Mouse (Mus musculus) embryo, embryonic 10 days (tissue): Measurements from ENCODE around the gene Vmn1r151.
"Not testable (repeated sequence)": the region's sequence is repeated elsewhere in the genome, so short reads cannot be mapped to it uniquely, and the experiment has no call there.

Experiments used
- DNase-seq: peaks from one replicate; pipeline ENCODE4 v3.0.0-alpha.2; 2015; ENCODE audit warnings: low spot score

Gene Vmn1r151

GRCm38 (mm10) chr7:22499578-22499977 lies at the start of gene Vmn1r151:
Gene Vmn1r151 (minus strand): TSS chr7:22499678.
- DNase-seq, result not testable (repeated sequence)

- DNase-seq, result not testable (repeated sequence)
Measured at GRCm38 (mm10) chr7:22534787-22535186, 35.3 kb upstream of the Vmn1r151 start, which contains the start of gene Gm8677. Gene Gm8677 (minus strand): TSS chr7:22534887.

GRCm38 (mm10) chr7:22522667-22523066 lies 23.2 kb upstream of the Vmn1r151 start, which contains the start of gene Vmn1r152:
Gene Vmn1r152 (plus strand): TSS chr7:22522967.
- DNase-seq, result not testable (repeated sequence)

DNA sequence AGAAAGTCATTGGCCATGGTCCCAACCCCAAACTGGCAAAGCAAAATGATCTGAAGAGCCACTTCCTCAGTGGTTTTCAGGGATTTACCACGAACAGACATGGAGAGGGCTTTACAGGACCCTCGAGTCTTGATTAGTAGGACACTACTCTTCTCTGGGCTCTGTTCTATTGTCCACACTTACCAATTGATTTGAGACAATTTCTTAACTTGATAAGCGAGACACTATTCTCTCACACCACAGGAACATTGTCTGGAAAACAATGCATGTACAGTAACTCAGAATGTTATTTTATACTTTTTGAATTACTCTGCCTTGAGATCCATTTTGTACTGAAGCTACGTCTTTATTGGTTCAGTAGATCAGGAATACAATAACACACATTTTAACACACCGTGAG lies 35.5 kb downstream of the Vmn1r151 start, which contains the start of gene Gm10665:
Gm10665 (minus strand) TSS at position 101 of the 400 bp plus-strand sequence.
- DNase-seq, result not testable (repeated sequence)
